Mouse (Mus musculus): Measurements from ENCODE around the gene Cdadc1.

DNA sequence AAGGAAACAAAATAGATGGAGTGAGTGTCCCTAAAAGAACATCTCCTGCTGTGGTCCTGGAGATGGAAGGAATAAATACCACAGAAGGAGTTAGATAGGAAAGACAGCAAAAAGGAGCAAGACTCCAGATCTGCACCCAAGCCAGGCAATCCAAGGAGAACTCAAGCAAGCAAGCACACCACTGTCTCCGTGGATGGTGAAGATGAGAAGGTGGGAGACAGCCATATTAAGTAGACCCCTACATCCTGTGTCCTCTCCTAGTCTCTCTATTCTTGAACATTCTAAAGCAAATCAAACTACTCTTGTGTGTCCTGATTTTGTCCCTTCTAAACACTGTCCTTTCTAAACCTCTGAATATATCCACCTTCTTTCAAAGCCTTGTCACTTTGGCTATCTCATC is 46.4 kb upstream of the Cdadc1 start:
- TF ChIP-seq CTCF (IDR thresholded peaks at IDR 0.05; ENCODE audit: low read depth, low read length) (no peak), POLR2A (IDR thresholded peaks at IDR 0.05; ENCODE audit: extremely low read depth, insufficient read depth, low read length) (no peak)
